Mouse (Mus musculus) testis, adult 2 months (tissue): ENCODE data around the gene 6430571L13Rik. TPM values are rescaled to one million over a fixed set of nuclear protein-coding genes. Genes with fewer than 3 reads are reported as not detected.

Source experiments
- H3K27ac ChIP-seq: fragments of 200-500 bp; 2 replicates; pipeline ENCODE4 v1.5.1; 2012; ENCODE audit warnings: low read depth, low read length; ENCODE audit not compliant: control insufficient read depth, insufficient read depth
- H3K27me3 ChIP-seq: fragments of 200-500 bp; 2 replicates; pipeline ENCODE4 v1.6.1; 2012; ENCODE audit warnings: mild to moderate bottlenecking, low read length, moderate library complexity; ENCODE audit not compliant: control insufficient read depth, insufficient read depth
- H3K36me3 ChIP-seq: fragments of 200-500 bp; 2 replicates; pipeline ENCODE4 v1.6.1; 2012; ENCODE audit warnings: mild to moderate bottlenecking, low read length; ENCODE audit not compliant: control insufficient read depth, insufficient read depth
- H3K4me1 ChIP-seq: fragments of 200-500 bp; 2 replicates; pipeline ENCODE4 v1.6.1; 2012; ENCODE audit warnings: low read length; ENCODE audit not compliant: control insufficient read depth, insufficient read depth
- H3K4me3 ChIP-seq: fragments of 200-500 bp; 2 replicates; pipeline ENCODE4 v1.5.1; 2012; ENCODE audit warnings: low read depth, mild to moderate bottlenecking, low read length, moderate library complexity, mixed read lengths; ENCODE audit not compliant: control insufficient read depth
- CTCF ChIP-seq: fragments of 200-500 bp; IDR thresholded peaks from 2 replicates; pipeline ENCODE4 v1.5.1; 2012; ENCODE audit warnings: low read depth, mild to moderate bottlenecking, inconsistent platforms, low read length, moderate library complexity; ENCODE audit not compliant: control insufficient read depth, insufficient read depth, insufficient replicate concordance
- POLR2A ChIP-seq: fragments of 200-500 bp; IDR thresholded peaks from 2 replicates; pipeline ENCODE4 v1.6.1; 2012; ENCODE audit warnings: low read depth, mild to moderate bottlenecking, inconsistent platforms, low read length, moderate library complexity; ENCODE audit not compliant: control insufficient read depth
- polyA plus RNA-seq: library from polyadenylated mRNA; depleted of rRNA; stranded (reverse); fragments of >200 nt; gene quantifications from 2 replicates; pipeline ENCODE4 v1.2.3, GENCODE M21; 2012

The 6430571L13Rik gene
- polyA plus RNA-seq, 1 experiment: 0.40 TPM

GRCm38 (mm10) chr9:107322461-107323050 lies 17.8 kb upstream of the 6430571L13Rik start:
- no peaks in the 10 kb centered on the region for H3K27me3 ChIP-seq
- H3K4me1 ChIP-seq: peaks cover 7% of the 10 kb centered on the region
- no peak overlapping the region for H3K27ac ChIP-seq
- no peak for TF ChIP-seq POLR2A
- no peak for TF ChIP-seq CTCF
- H3K36me3 ChIP-seq: no peaks in the 10 kb centered on the region
- H3K4me3 ChIP-seq: no peak overlapping the region

- Histone ChIP-seq H3K27ac (no peak overlapping the region), H3K4me3 (no peak overlapping the region), H3K4me1 (peaks cover 7% of the 10 kb centered on the region), H3K27me3 (no peaks in the 10 kb centered on the region), H3K36me3 (no peaks in the 10 kb centered on the region)
- TF ChIP-seq POLR2A: no peak
- TF ChIP-seq CTCF: no peak
These were observed 16.8 kb upstream of the 6430571L13Rik start for GRCm38 (mm10) chr9:107323558-107323957.

GRCm38 (mm10) chr9:107324799-107325561 lies 15.4 kb upstream of the 6430571L13Rik start:
- TF ChIP-seq CTCF (no peak), POLR2A (no peak)
- no peaks in the 10 kb centered on the region for H3K27me3 ChIP-seq
- no peak overlapping the region for H3K27ac ChIP-seq
- H3K36me3 ChIP-seq: no peaks in the 10 kb centered on the region
- H3K4me3 ChIP-seq: no peak overlapping the region
- peaks cover 7% of the 10 kb centered on the region for H3K4me1 ChIP-seq

GRCm38 (mm10) chr9:107325904-107326303 lies 14.5 kb upstream of the 6430571L13Rik start:
- TF ChIP-seq POLR2A (no peak), CTCF (no peak)
- Histone ChIP-seq H3K27ac (no peak overlapping the region), H3K4me3 (no peak overlapping the region), H3K36me3 (no peaks in the 10 kb centered on the region), H3K4me1 (peaks cover 7% of the 10 kb centered on the region), H3K27me3 (no peaks in the 10 kb centered on the region)

- H3K36me3 ChIP-seq: no peaks in the 10 kb centered on the region
- no peak overlapping the region for H3K4me3 ChIP-seq
- no peak overlapping the region for H3K27ac ChIP-seq
- no peak for TF ChIP-seq POLR2A
- no peak for TF ChIP-seq CTCF
- no peaks in the 10 kb centered on the region for H3K27me3 ChIP-seq
- H3K4me1 ChIP-seq: peaks cover 7% of the 10 kb centered on the region
These were observed 12.4 kb upstream of the 6430571L13Rik start for GRCm38 (mm10) chr9:107327879-107328620.

- peaks cover 3% of the 10 kb centered on the region for H3K4me1 ChIP-seq
- no peaks in the 10 kb centered on the region for H3K27me3 ChIP-seq
- H3K27ac ChIP-seq: no peak overlapping the region
- TF ChIP-seq CTCF (no peak), POLR2A (no peak)
- peaks cover 1% of the 10 kb centered on the region; the same call in 1 of the 2 replicates for H3K36me3 ChIP-seq
- no peak overlapping the region for H3K4me3 ChIP-seq
These were observed 9.6 kb upstream of the 6430571L13Rik start for GRCm38 (mm10) chr9:107330791-107331190.

GRCm38 (mm10) chr9:107333686-107334085 lies 6.7 kb upstream of the 6430571L13Rik start:
- no peak for TF ChIP-seq POLR2A

More at GRCm38 (mm10) chr9:107333686-107334085, 6.7 kb upstream of the 6430571L13Rik start:
- no peak overlapping the region for H3K27ac ChIP-seq
- H3K4me3 ChIP-seq: no peak overlapping the region
- H3K36me3 ChIP-seq: peaks cover 1% of the 10 kb centered on the region; the same call in 1 of the 2 replicates
- H3K4me1 ChIP-seq: peaks cover 9% of the 10 kb centered on the region
- no peaks in the 10 kb centered on the region for H3K27me3 ChIP-seq
